Mouse (Mus musculus) midbrain, embryonic 10.5 days (tissue): ENCODE data around the gene Cdkl1. TPM values are rescaled to one million over a fixed set of nuclear protein-coding genes. Genes with fewer than 3 reads are reported as not detected.

Source experiments
- DNase-seq: peaks from one replicate; pipeline ENCODE4 v3.0.0-alpha.2; 2017; ENCODE audit warnings: low spot score
- H3K27ac ChIP-seq: fragments of 300-500 bp; sonication (generic); replicated peaks from 2 replicates; pipeline ENCODE4 v1.5.1; 2016; ENCODE audit warnings: mild to moderate bottlenecking
- H3K27me3 ChIP-seq: fragments of 300-500 bp; sonication (generic); 2 replicates; pipeline ENCODE4 v1.6.1; 2016; ENCODE audit warnings: low read depth, mild to moderate bottlenecking; ENCODE audit not compliant: poor library complexity, severe bottlenecking
- H3K36me3 ChIP-seq: fragments of 300-500 bp; sonication (generic); 2 replicates; pipeline ENCODE4 v1.6.1; 2016; ENCODE audit warnings: mild to moderate bottlenecking, moderate library complexity
- H3K4me1 ChIP-seq: fragments of 300-500 bp; sonication (generic); 2 replicates; pipeline ENCODE4 v1.6.1; 2016
- H3K4me3 ChIP-seq: fragments of 300-500 bp; sonication (generic); 2 replicates; pipeline ENCODE4 v1.5.1; 2016; ENCODE audit warnings: mild to moderate bottlenecking, moderate library complexity
- H3K9me3 ChIP-seq: fragments of 300-500 bp; sonication (generic); replicated peaks from 2 replicates; pipeline ENCODE4 v1.6.1; 2016; ENCODE audit warnings: mild to moderate bottlenecking
- WGBS: fragments of 180-500 bp; shearing (Covaris S2); methylation state at CpG from one replicate; pipeline ENCODE4 v1.1.7; 2016; 5-methylcytosine and 5-hydroxymethylcytosine counted together
- polyA plus RNA-seq: library from polyadenylated mRNA; unstranded; fragments of >200 nt; fragmentation: Nextera tagmentation; extraction: Ambion mirVana; gene quantifications from 2 replicates; pipeline ENCODE4 v1.2.1, GENCODE M21; 2016

Gene Cdkl1
- polyA plus RNA-seq, 1 experiment from 2014 or later = 0.77 TPM

DNA sequence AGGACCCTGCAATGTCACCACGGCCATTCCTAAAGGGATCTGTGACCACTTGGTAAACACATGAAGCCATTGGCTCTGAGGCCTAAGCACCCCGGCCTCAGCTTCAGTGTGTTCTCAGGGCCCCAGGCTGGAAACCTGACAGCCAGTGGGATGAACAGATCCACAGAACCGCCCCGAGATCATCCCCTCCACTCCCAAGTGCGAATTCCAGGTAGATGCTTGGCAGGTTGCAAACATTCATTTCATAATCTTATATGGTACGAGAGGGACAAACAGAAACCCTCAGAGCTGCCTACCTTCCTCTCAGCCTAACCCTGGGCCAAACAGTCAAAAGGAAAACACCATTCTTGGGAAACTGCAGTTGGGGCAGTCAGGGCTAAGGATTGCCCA lies 13.7 kb downstream of the Cdkl1 start:
- H3K36me3 ChIP-seq = no peaks in the 10 kb centered on the region
- H3K9me3 ChIP-seq = no peaks in the 10 kb centered on the region
- H3K4me3 ChIP-seq = no peak overlapping the region
- H3K27ac ChIP-seq = no peak overlapping the region
- no peak for DNase-seq
- H3K27me3 ChIP-seq = no peaks in the 10 kb centered on the region
- H3K4me1 ChIP-seq = no peaks in the 10 kb centered on the region
- WGBS = 90% methylated on average over 6 of the region's 6 CpGs

- Histone ChIP-seq H3K27ac (no peak overlapping the region), H3K27me3 (no peaks in the 10 kb centered on the region), H3K9me3 (no peaks in the 10 kb centered on the region), H3K4me3 (no peak overlapping the region), H3K4me1 (no peaks in the 10 kb centered on the region), H3K36me3 (no peaks in the 10 kb centered on the region)
- 74% methylated on average over 11 of the region's 11 CpGs for WGBS
- DNase-seq = no peak
Observed at GRCm38 (mm10) chr12:69776607-69777340, 14.3 kb downstream of the Cdkl1 start.

DNA sequence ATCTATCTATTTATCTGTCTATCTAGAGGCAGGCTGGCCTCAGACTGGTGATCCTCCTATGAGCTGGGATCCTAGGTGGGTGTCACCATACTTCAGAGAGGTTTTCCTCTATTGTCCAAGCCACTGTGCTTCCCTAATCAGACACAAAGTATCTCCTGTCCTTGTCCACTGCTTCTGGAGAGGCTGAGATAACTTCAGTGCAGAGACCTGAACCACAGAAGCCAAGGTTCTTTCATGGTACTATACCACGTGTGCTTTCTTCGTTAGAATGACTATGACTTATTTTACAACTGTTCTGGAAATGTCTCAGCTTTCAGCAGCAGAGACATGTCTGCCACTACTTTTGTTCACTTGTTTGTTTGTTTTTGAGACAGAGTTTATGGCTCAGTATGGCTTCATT lies 22.2 kb downstream of the Cdkl1 start:
- Histone ChIP-seq H3K9me3 (no peaks in the 10 kb centered on the region), H3K4me3 (no peak overlapping the region), H3K27ac (no peak overlapping the region), H3K27me3 (no peaks in the 10 kb centered on the region), H3K36me3 (no peaks in the 10 kb centered on the region), H3K4me1 (peaks cover 19% of the 10 kb centered on the region)
- WGBS = 89% methylated on average over 2 of the region's 2 CpGs
- DNase-seq = no peak

DNA sequence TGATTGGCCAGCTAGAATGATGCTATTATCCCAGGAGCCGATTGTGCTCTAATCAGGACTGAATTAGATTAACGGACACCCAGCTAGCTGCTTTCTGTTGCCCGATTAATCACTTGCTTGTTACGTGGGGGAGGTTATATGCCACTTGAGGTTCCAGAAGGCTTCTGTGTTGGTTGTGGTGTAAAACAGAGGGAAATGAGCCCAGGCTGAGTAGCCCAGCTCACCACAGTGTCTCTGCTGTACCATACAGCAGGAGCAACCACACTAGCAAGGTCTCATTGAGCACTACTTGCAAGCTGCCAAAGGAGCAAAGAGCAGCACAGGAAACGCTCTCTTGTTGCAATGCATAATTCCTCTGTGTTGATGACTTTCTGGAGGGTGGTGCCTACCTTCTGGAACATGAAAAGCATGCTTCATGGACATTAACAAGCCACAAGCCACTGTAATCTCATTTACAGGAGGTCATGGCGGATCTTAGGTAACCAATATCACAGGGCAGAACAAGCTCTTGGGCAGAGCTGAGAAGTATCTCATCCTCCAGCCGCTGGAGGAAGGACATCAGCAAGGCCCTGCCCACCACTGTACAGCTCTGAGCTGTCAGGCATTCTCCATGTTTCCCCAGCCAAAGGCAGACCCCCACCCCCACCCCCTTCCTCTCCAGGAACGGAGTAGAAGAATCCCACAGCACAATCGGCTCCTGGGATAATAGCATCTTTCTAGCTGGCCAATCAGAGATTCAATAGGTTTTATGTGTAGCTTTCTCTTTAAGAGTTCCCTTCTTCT lies 23.4 kb downstream of the Cdkl1 start:
- Histone ChIP-seq H3K9me3 (no peaks in the 10 kb centered on the region), H3K4me1 (peaks cover 19% of the 10 kb centered on the region), H3K27ac (peak overlapping the region; percentile 24), H3K36me3 (no peaks in the 10 kb centered on the region), H3K4me3 (no peak overlapping the region), H3K27me3 (no peaks in the 10 kb centered on the region)
- no peak for DNase-seq
- 45% methylated on average over 9 of the region's 9 CpGs for WGBS

DNA sequence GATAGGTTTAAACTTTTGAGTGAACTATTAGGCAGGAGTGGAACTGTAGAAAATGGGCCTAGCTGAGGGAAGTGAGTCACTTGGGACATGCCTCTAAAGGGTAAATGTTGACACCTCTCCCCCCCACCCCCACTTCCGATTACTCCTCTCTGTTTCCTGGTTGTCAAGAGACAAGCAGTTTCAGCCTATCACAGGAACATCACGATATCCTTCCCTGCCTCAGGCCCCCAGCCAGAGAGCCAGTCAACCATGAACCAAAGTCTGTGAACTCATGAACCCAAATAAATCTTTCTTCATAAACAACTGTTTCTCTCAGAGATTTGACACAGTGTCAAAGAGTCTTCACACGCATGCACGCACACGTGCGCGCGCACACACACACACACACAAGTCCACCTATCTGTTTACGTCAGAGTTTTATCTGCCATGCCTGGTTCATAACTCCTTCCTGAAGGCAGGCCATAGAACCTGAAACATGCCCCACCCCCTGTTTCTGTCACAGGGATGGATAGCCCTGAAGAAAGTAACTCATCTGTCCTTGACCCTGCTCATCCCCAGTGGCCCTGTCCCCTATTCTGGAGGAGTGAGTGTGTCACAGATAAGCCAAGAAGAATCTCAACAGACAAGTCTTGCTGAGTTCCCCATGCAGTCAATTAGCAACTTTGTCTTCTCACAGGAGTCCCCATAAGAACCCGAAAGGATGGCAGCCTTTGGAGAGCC lies 24.7 kb downstream of the Cdkl1 start:
- WGBS = 87% methylated on average over 10 of the region's 10 CpGs
- DNase-seq = no peak
- H3K4me3 ChIP-seq = no peak overlapping the region
- H3K36me3 ChIP-seq = no peaks in the 10 kb centered on the region
- no peaks in the 10 kb centered on the region for H3K27me3 ChIP-seq
- H3K4me1 ChIP-seq = peaks cover 19% of the 10 kb centered on the region
- H3K27ac ChIP-seq = no peak overlapping the region
- H3K9me3 ChIP-seq = no peaks in the 10 kb centered on the region

- Histone ChIP-seq H3K9me3 (no peaks in the 10 kb centered on the region), H3K27ac (no peak overlapping the region), H3K4me3 (no peak overlapping the region), H3K27me3 (no peaks in the 10 kb centered on the region), H3K36me3 (no peaks in the 10 kb centered on the region), H3K4me1 (peaks cover 19% of the 10 kb centered on the region)
- no peak for DNase-seq
- WGBS = 89% methylated on average over 9 of the region's 9 CpGs
Observed at GRCm38 (mm10) chr12:69765543-69765942, 25.5 kb downstream of the Cdkl1 start.

- peaks cover 27% of the 10 kb centered on the region for H3K4me1 ChIP-seq
- no peak overlapping the region for H3K4me3 ChIP-seq
- H3K27ac ChIP-seq = no peak overlapping the region
- DNase-seq = no peak
- H3K9me3 ChIP-seq = no peaks in the 10 kb centered on the region
- no peaks in the 10 kb centered on the region for H3K27me3 ChIP-seq
- H3K36me3 ChIP-seq = no peaks in the 10 kb centered on the region
- WGBS = 80% methylated on average over 2 of the region's 2 CpGs
Observed at GRCm38 (mm10) chr12:69761603-69762002, 29.5 kb downstream of the Cdkl1 start.

- Histone ChIP-seq H3K27ac (0 out of 2 replicates have a peak overlapping the region, but pooled peaks have one; percentile 19), H3K27me3 (no peaks in the 10 kb centered on the region), H3K9me3 (no peaks in the 10 kb centered on the region), H3K4me3 (no peak overlapping the region), H3K36me3 (no peaks in the 10 kb centered on the region), H3K4me1 (peaks cover 25% of the 10 kb centered on the region)
- WGBS = 89% methylated on average over 20 of the region's 20 CpGs
- DNase-seq = no peak
Observed at GRCm38 (mm10) chr12:69760743-69761406, 30.2 kb downstream of the Cdkl1 start.

GRCm38 (mm10) chr12:69760014-69760413 lies 31.1 kb downstream of the Cdkl1 start:
- Histone ChIP-seq H3K36me3 (no peaks in the 10 kb centered on the region), H3K27me3 (no peaks in the 10 kb centered on the region), H3K27ac (peak overlapping the region; percentile 34; the same call in 1 of the 2 replicates), H3K9me3 (no peaks in the 10 kb centered on the region), H3K4me1 (peaks cover 21% of the 10 kb centered on the region), H3K4me3 (no peak overlapping the region)
- DNase-seq = no peak
- 76% methylated on average over 6 of the region's 6 CpGs for WGBS

DNA sequence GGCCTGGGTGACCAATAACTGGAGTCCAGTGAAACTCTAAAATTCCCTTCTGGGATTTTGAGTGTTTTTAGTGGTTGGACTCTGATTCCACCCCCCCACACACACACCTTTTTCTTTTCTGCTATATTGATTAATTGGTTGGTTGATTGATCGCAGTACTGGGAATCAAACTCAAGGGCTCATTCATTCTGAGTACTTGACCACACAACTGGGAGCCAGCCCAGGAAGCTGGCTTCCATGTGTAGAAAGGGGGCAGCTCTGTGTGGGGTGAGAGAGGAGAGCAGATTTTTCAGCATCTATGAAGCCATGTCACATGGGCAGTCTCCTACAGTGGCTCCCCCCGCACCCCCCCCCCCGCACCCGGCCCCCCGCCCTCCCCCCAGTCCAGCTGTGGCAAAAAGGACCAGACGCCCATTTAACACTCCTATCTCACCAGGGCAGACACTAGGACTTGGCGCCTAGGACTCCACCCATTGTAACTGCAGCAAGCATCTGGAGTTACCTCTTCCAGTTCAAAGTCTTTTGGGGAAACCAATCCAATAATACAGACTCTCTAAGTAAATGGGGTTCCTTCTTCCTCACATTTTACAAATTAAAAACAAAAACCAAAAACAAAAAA lies 31.7 kb downstream of the Cdkl1 start:
- Histone ChIP-seq H3K36me3 (no peaks in the 10 kb centered on the region), H3K4me1 (peaks cover 21% of the 10 kb centered on the region), H3K9me3 (no peaks in the 10 kb centered on the region), H3K4me3 (peak overlapping the region; percentile 46; the same call in 1 of the 2 replicates), H3K27ac (0 out of 2 replicates have a peak overlapping the region, but pooled peaks have one; percentile 74), H3K27me3 (no peaks in the 10 kb centered on the region)
- 48% methylated on average over 7 of the region's 7 CpGs for WGBS
- no peak for DNase-seq

- peaks cover 21% of the 10 kb centered on the region for H3K4me1 ChIP-seq
- H3K27me3 ChIP-seq = no peaks in the 10 kb centered on the region
- no peaks in the 10 kb centered on the region for H3K36me3 ChIP-seq
- no peaks in the 10 kb centered on the region for H3K9me3 ChIP-seq
- peak; percentile 48 for DNase-seq
- H3K27ac ChIP-seq = peak overlapping the region; percentile 74
- peak overlapping the region; percentile 46 for H3K4me3 ChIP-seq
- WGBS = 7% methylated on average over 22 of the region's 22 CpGs
Observed at GRCm38 (mm10) chr12:69758221-69759185, 32.6 kb downstream of the Cdkl1 start.
